Mouse (Mus musculus): ENCODE results near the gene Atxn7l1.
A peak's percentile ranks its signal among the peaks of the same experiment; 100 is the strongest.

Atxn7l1 gene

GRCm38 (mm10) chr12:33325424-33325823 lies 177.9 kb downstream of the Atxn7l1 start:
- DNase-seq (ENCODE audit: low spot score), result no peak

GRCm38 (mm10) chr12:33332046-33332445 lies 184.6 kb downstream of the Atxn7l1 start:
- DNase-seq (ENCODE audit: low spot score), result no peak

GRCm38 (mm10) chr12:33332796-33333195 lies 185.3 kb downstream of the Atxn7l1 start:
- no peak for DNase-seq (ENCODE audit: low spot score)

GRCm38 (mm10) chr12:33333914-33334313 lies 186.4 kb downstream of the Atxn7l1 start:
- DNase-seq (ENCODE audit: low spot score), result peak; percentile 85

- DNase-seq (ENCODE audit: low spot score), result no peak
Observed at GRCm38 (mm10) chr12:33334511-33334910, 187.0 kb downstream of the Atxn7l1 start.

- no peak for DNase-seq (ENCODE audit: low spot score)
Observed at GRCm38 (mm10) chr12:33334951-33335350, 187.5 kb downstream of the Atxn7l1 start.

GRCm38 (mm10) chr12:33335410-33335809 lies 187.9 kb downstream of the Atxn7l1 start:
- no peak for DNase-seq (ENCODE audit: low spot score)

- DNase-seq (ENCODE audit: low spot score), result no peak
Observed at GRCm38 (mm10) chr12:33336561-33337125, 189.2 kb downstream of the Atxn7l1 start.

GRCm38 (mm10) chr12:33337289-33337688 lies 189.8 kb downstream of the Atxn7l1 start:
- no peak for DNase-seq (ENCODE audit: low spot score)

GRCm38 (mm10) chr12:33338170-33338569 lies 190.7 kb downstream of the Atxn7l1 start:
- no peak for DNase-seq (ENCODE audit: low spot score)

- no peak for DNase-seq (ENCODE audit: low spot score)
Observed at GRCm38 (mm10) chr12:33339822-33340221, 192.3 kb downstream of the Atxn7l1 start.

- DNase-seq (ENCODE audit: low spot score), result no peak
Observed at GRCm38 (mm10) chr12:33340698-33341097, 193.2 kb downstream of the Atxn7l1 start.

- DNase-seq (ENCODE audit: low spot score), result no peak
Observed at GRCm38 (mm10) chr12:33341351-33341892, 193.9 kb downstream of the Atxn7l1 start.

- DNase-seq (ENCODE audit: low spot score), result peak; percentile 21
Observed at GRCm38 (mm10) chr12:33344970-33345772, 197.7 kb downstream of the Atxn7l1 start.

GRCm38 (mm10) chr12:33345773-33346435 lies 198.4 kb downstream of the Atxn7l1 start:
- no peak for DNase-seq (ENCODE audit: low spot score)

- DNase-seq (ENCODE audit: low spot score), result no peak
Observed at GRCm38 (mm10) chr12:33352671-33353070, 205.2 kb downstream of the Atxn7l1 start.

- no peak for DNase-seq (ENCODE audit: low spot score)
Observed at GRCm38 (mm10) chr12:33358345-33358744, 210.9 kb downstream of the Atxn7l1 start.

- DNase-seq (ENCODE audit: low spot score), result no peak
Observed at GRCm38 (mm10) chr12:33359209-33359608, 211.7 kb downstream of the Atxn7l1 start.

- no peak for DNase-seq (ENCODE audit: low spot score)
Observed at GRCm38 (mm10) chr12:33359878-33360482, 212.5 kb downstream of the Atxn7l1 start.

GRCm38 (mm10) chr12:33360729-33361128 lies 213.2 kb downstream of the Atxn7l1 start:
- DNase-seq (ENCODE audit: low spot score), result no peak

- no peak for DNase-seq (ENCODE audit: low spot score)
Observed at GRCm38 (mm10) chr12:33364511-33364910, 217.0 kb downstream of the Atxn7l1 start.

GRCm38 (mm10) chr12:33365133-33365532 lies 217.6 kb downstream of the Atxn7l1 start:
- DNase-seq (ENCODE audit: low spot score), result no peak
